Mouse (Mus musculus): ENCODE measurements around the gene Dgka.
A peak's percentile ranks its signal among the peaks of the same experiment; 100 is the strongest.
"Not testable (repeated sequence)": the region's sequence is repeated elsewhere in the genome, so short reads cannot be mapped to it uniquely, and the experiment has no call there.

The Dgka gene

DNA sequence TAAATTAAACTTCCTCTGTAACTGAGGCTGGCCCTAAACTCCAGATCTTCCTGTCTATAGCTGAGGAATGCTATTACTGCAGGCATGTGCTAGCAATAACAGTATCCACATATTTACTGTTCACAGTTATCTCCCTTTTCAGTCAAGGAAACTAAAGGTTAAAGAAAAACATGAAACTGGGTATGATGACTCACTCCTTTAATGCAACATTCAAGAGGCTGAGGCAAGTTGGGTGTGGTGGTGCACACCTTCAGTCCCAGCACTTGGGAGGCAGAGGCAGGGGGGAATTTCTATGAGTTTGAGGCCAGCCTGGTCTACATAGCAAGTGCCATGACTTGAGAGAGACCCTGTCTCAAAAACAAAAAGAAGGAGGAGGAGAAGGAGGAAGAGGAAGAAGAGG is 12.7 kb downstream of the Dgka start:
- no peak for DNase-seq (ENCODE audit: low spot score)

DNA sequence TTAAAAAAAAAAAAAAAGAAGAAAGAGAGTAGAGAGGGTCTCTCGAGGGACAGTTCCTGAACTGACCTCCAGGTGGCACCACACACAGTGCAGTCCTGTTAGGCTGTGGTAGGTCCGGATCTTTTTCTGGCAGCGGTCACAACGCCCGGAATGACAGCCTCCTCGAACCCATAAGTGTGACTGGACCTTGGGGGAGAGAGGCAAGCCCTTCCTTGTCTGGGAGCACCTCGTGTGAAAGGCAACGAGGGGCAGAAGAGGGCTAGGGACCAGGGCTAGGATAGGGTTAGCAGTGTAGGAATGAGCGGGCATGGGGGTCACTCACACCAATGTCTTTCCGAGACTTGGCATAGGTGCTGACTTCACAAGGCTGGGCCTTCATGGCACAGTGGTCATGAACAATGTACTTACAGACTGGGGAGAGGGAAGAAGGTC is 13.6 kb downstream of the Dgka start:
- peak; percentile 42 for DNase-seq (ENCODE audit: low spot score)

DNA sequence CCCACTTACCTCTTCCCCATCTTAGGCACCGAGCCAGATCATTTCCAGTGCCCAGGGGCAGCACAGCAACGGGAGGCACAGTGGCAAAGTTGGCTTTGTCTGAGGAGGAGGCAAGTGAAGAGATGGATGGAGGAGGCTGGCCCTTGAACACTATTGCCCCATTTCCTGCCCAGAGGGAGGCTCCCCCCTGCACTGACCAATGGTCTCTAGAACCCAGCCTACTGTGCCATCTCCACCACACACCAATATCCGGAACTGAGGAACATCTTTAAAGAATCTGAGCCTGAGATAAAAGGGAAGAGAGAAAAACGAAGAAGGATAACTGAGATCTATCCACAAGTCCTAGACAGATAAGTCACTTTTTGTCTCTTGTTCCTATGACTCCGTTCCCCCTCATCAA is 16.6 kb downstream of the Dgka start:
- no peak for DNase-seq (ENCODE audit: low spot score)

DNA sequence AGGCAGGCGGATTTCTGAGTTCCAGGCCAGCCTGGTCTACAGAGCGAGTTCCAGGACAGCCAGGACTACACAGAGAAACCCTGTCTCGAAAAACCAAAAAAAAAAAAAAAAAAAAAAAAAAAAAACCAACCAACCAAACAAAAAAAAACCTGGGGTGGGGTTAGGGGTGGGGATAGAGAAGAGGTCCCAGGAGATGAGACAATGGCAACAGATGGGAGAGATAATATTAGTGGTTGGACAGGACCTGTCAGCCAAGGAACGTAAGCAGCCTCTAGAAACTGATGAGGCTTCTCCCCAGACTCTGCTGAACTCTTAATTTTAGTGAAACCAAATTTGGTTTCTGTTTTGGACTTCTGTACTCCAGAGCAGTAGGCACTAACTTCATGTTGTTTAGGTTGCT is 19.2 kb downstream of the Dgka start:
- not testable (repeated sequence) for DNase-seq (ENCODE audit: low spot score)

DNA sequence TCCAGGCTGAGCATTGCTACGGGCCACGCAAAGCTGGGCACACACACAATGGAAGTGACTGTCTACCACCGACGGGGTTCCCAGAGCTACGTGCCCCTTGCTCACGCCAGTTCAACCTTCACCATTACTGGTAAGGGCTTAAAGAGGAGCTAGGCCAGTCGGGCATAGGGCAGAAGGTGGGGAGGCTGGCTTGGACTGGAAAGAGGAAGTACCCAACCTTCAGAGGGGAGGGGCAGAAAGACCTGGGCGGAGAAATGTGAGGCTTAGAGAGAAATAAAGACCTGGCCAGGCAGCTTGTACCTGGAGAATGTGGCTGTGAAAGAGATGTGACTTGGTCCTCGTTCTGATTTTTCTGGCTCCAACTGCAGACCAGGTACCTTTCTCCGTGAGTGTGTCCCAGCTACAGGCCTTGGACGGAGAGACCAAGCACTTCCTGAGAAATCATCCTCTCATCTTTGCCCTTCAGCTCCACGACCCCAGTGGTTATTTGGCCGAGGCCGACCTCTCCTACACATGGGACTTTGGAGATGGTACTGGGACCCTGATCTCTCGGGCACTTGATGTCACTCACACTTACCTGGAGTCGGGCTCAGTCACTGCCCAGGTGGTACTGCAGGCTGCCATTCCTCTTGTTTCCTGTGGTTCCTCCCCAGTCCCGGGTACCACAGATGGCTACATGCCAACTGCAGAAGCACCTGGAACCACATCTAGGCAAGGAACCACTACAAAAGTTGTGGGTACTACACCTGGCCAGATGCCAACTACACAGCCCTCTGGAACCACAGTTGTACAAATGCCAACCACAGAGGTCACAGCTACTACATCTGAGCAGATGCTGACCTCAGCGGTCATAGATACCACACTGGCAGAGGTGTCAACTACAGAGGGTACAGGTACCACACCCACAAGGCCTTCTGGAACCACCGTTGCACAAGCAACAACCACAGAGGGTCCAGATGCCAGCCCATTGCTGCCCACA is 28.8 kb downstream of the Dgka start:
- DNase-seq (ENCODE audit: low spot score) = no peak

DNA sequence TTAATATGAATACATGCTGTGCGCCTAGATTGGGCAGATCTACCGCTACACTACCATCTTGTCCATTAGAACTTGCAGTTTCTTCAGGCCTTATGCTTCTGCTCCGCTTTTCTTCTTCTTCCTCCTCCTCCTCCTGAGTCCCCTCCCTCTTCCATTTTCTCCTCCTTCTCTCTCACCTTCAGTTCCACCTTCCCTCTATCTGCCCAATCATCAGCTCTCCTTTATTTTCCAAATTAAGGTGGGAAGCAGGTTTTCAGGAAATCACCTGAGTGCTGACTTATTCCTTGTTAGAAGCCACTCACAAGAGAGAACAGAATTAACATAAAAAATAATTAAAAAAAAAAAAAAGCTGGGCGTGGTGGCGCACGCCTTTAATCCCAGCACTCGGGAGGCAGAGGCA is 33.3 kb downstream of the Dgka start:
- DNase-seq (ENCODE audit: low spot score) = not testable (repeated sequence)

DNA sequence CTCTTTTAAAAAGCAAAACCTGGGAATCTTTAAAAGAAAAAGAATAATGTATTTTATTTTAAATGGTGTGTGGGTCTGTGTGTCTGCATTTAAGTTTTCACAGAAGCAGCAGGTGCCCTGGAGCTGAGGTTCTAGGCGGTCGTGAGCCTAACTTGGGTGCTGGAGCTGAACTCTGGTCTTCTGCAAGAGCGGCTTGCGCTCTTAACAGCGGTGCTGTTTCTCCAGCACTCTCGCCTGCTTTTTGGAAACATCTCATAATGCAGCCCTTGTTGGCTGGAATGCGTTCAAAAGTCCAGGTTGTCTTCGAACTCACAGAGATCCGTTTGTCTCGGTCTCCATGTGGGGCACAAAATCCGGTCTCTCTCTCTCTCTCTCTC is 39.4 kb downstream of the Dgka start:
- no peak for DNase-seq (ENCODE audit: low spot score)

DNA sequence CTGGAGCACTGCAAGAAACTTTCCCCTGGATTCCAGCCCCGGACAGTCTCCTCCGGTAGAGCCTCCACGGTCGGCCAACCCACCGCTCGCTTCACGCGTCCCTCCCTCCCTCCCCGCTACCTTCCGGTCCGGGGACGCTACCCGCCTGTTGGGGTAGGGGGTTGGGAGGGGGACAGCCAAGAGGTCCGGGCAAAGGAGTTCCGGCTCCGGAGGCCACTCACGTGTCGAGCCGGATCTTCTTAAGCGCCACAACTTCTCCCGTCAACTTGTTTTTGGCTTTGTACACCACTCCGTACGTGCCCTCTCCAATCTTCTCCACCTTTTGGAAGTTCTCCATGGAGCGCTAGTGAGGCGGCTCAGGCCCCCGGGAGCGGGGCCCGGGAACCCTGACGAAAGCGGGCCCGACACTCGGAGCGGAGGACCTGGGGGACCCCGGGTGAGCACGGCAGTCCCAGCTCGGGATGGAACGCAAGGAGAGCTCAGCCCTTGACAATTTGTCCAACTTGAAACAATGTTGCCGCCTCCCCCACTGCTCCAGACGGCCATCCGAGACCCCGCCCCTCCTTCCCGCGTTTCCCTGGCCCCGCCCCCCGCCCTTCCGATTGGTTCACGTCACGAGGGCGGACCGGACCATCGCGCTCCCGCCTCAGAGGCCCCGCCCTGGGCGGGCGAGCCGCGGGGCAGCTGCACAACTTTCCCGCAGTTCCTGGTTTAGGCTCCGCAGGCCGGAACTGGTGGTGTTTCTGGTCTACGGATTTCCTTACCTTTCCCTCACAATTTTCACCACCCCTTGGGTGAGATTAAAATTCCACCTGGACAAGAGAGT is 40.0 kb downstream of the Dgka start, which contains the start of gene Cdk2:
Gene Cdk2 (minus strand): TSS at position 541 of the 826 bp plus-strand sequence.
- DNase-seq (ENCODE audit: low spot score) = peak; percentile 89

DNA sequence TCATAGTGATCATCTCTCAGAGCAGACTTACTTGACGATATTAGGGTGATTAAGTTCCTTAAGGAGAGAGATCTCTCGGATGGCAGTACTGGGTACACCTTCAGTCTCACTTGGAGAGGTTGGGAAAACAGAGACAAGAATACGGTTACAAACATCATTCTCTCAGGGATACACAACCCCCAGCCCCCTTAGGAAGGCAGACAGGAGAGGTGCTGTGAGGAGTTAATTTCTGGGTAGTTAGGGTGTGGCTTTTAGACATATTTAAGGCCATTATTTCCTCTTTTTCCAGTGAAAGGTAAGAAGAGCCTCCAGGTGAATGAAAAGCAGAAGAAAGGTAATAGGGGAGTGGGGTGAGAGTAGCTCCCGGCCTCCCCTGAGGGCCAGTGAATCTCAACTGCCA is 40.8 kb downstream of the Dgka start, which contains the start of gene Pmel:
Gene Pmel (plus strand): TSS at position 301 of the 400 bp plus-strand sequence.
- no peak for DNase-seq (ENCODE audit: low spot score)

DNA sequence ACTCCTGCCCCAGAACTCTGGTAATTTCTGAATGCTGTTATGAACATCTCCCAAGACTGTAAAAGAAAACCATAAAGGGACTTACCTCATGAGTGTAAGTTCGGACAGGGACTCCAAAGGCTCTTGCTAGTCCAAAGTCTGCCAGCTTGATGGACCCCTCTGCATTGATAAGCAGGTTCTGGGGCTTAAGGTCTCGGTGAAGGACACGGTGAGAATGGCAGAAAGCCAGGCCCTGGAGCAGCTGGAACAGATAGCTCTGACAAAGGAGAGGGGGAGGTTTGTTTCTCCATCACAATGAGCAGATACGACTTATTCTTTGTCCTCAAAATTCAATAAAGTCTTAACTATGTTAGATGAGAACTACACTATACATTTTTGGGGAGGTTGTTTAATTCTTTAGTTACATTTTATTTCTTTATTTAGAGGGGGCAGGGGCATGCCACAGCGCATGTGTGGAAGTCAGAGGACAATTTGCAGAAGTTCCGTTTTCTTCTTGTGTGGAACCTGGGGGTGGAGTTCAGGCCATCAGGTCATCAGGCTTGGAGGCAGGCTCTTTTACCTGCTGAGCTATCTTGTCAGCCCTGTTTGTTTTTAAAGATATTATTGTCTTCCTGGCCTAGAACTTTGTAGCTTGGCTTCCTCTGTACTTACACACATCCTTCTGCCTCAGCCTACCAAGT is 42.2 kb downstream of the Dgka start:
- peak; percentile 49 for DNase-seq (ENCODE audit: low spot score)

DNA sequence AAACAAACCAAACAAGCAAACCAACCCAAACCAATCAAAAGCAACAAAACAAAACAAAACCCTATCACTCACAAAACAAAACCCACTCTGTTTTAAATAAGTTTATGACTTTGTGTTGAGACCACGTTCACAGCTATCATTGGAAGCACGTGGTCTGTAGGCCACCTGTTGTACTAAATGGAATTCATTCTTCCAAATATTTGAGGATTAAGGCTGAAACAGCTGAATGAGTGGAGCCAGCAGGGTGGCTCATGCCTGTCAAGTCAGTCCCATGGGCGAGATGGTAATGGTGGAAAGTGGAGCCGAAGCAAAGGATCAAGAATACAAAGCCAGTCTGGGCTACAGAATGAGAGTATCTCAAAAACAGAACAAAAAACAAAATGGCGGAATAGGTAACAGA is 43.9 kb downstream of the Dgka start:
- no peak for DNase-seq (ENCODE audit: low spot score)

DNA sequence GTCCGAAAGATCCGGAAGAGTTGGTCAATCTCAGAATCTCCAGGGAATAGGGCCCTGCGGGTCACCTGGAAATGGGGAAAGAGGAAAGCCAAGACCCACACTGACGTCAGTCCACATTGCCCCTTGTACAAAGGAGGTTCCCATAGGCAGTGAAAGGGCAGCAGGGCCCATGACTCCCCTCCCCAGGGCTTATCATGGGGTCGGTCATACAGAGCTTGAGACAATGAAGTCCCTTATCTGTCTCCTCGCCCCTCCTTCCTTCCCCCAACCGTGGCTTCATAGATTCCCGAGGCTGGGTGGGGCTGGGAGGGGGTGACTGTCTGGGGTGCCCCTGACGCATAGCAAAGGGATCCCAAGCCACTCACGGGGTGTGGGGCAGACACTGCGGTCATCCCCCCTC is 45.0 kb downstream of the Dgka start:
- DNase-seq (ENCODE audit: low spot score) = no peak

DNA sequence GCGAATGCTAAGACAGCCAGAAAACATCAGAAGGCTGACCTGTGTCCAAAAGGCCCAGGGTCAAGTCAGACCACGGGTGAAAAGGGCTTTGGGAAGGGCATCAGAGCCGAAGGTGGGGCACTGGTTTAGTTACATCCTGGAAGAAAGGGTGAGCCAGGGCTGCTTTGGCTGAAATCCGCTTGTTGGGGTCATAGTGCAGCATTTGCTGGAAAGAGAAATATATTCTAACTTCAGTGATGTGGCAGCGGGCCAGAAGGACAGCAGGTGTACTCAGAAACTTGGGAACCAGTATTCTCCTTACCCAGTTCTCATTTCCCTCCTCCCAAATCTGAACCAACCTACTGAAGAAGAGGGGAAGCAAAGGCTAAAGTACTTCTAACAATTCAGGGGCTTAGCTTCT is 45.6 kb downstream of the Dgka start:
- no peak for DNase-seq (ENCODE audit: low spot score)

DNA sequence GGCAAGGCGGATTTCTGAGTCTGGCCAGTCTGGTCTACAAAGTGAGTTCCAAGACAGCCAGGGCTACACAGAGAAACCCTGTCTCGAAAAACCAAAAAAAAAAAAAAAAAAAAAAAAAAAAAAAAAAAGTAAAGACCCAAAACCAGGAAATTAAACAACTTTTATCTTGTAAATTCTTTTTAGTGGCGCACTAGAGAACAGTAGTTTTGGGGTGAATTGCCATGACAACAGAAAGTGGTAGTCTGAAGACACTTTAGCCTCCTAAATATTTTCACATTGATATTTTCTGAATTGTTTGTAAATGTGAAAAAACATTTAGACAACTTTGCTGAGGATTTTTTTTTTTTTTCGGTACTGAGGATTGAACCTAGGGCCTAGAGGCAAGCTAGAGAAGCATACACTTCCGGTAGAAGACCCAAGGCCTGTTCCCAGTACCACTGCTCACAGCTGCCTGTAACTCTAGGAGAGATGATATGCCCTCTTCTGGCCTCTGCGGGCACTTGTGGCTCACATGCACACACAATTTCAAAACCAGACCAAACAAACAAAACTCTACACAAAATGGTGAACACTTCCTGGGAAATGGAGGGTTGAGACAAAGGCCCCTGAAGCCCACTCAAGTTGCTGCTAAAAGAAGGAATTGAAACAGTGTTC is 47.5 kb downstream of the Dgka start:
- no peak for DNase-seq (ENCODE audit: low spot score)

DNA sequence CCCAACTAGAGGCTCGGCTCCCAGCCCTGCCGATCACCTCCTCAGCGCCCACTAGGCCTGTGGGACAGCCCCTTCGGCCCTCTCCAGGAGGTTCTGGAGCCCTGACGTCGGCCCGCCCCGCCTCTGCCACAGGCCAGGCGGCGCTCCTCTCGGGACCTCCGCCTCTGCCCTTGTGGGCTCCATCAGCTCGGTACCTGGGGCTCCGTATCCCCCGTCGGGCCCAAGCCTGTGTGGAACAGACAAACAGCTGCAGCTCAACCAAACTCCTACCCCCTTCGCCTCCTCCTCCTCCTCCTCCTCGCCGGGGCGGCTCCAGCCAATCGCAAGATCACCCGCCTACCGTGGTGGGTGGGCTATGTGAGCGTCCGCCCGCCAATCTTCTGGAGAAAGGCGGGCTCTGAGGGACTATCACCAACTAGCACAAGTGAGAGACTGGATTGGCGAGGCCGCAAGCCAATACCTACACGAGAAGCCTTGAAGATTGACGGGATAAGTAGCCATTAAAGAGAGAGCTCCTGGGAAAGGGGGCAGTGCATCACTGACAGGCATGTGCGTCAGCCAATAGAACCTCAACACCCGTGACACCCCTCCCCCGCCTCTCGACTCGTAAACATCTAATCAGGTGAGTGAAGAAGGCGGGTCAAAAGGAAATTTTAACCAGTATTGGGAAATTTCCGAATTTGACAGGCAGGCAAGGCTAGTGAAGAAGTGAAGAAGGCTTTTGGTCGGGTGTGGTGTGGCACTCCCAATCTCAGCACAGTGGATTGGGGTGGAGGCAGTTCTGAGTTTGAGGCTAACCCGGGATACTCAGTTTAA is 48.5 kb downstream of the Dgka start, which contains the start of gene Rab5b:
Gene Rab5b (minus strand): TSS at position 273 of the 816 bp plus-strand sequence.
- DNase-seq (ENCODE audit: low spot score) = peak; percentile 99

DNA sequence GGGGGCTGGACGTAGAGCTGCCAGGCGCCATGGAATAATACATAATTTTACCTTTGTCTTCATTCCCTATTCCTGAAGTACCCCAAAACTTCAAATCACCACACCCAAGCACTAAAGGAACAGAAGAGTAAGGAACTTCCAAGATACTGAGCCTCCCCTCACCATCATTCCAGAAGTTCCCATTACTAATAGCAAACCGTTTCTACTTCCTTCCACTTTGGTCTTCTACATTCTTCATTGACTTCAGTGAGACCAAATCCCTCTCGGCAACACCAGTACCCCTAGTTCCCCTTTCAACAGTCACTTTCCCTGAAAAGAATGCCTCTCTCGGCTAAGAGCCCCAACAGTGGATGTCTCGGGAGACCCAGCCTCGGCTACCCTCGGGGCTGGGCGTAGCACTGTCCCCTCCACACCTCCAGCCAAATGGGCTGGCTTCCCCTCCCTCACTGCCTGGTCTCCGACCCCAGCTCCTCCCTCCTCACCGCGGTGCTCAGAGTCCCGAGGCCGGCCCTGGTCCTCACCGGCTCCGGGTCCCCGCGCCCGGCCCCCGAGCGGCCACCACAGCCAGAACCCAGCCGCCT is 49.2 kb downstream of the Dgka start:
- no peak for DNase-seq (ENCODE audit: low spot score)

DNA sequence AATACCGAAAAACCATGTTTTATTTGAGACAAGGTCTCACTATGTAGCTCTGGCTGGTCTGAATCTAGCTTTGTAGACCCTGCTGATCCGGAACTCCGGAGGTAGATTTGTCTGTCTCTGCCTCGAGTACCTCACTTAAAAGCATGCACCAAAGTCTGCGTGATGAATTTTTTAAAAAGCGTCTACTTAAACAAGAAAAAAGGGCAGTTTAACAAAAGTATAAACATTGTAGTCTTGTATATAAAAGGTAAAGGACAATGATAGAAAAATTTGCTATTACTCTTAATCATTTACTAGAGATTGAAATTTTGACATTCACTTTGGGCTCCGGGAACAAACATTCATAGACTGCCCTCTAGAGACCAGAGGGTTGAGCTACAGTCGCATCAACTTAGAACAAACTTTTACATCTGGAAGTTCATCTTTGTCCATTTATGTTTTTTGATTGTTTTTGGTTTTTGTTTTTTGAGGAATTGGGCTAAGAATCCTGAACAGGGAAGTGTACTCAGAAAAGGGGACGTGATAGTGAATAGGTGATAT is 70.1 kb downstream of the Dgka start:
- no peak for DNase-seq (ENCODE audit: low spot score)

DNA sequence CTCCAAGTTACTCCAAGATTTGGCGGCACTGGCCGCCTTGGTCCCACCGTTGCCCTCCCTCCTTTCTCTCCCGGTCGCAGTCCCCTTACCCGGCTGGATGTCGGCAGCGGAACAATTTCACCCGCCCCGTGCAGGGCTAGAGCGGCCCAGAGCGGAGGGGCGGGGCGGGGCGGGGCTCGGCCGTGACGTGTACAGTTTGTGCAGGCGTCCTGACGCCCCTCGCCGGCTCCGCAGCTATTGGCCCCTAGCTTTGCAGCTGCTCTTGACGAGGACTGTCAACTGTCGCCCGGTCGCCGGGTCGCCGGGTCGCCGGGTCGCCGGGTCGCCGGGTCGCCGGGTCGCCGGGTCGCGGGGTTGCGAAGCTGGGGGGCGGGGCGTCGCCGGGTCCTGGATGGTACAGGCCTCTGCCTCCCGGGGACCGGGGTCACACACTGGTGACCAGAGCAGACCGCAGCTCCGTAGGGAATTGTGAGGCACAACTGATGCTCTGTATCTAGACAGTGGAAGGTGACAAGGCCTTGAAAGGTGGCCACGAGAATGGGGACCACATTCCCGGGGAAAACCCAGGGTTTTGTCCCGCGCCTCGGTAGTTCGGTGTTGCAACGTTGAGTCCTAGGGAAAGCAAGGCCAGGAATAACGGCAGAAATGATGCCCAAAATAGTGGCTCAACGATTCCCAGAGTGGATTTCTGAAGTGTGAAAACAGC is 70.7 kb downstream of the Dgka start, which contains the start of gene Suox:
Gene Suox (minus strand): TSS at position 311 of the 706 bp plus-strand sequence.
- DNase-seq (ENCODE audit: low spot score) = peak; percentile 64

DNA sequence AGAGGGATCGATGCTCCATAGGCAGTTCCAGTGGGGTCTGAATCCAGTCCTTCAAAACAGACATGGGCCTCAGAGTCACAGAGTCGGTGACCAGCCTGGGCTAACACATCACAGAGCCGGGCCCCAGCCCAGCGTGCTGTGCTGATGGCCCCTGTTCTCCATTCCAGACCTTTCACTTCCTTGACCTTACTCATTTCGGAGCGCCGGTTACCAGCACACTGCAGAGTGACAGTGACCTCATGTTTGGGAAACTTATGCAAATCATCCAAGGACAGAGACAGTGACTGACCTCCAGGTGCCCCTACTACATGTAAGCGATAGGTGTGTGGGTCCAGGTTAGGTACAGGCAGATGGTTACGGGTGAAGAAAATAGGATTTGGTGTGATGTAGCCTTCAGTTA is 73.5 kb downstream of the Dgka start:
- no peak for DNase-seq (ENCODE audit: low spot score)

All from ovary, adult 18-20 months (tissue).